Mouse (Mus musculus) ES-Bruce4 (cell line): ENCODE measurements around the gene Foxo3.

ENCODE experiments used
- CTCF ChIP-seq: IDR thresholded peaks from one replicate; pipeline ENCODE4 v1.8.1; 2011; ENCODE audit warnings: low read depth, low read length
- EP300 ChIP-seq: IDR thresholded peaks from 2 replicates; pipeline ENCODE4 v1.6.1; 2011; ENCODE audit warnings: low read depth, low read length; ENCODE audit not compliant: insufficient read depth
- POLR2A ChIP-seq: IDR thresholded peaks from one replicate; pipeline ENCODE4 v1.8.1; 2011; ENCODE audit warnings: low read length; ENCODE audit not compliant: insufficient read depth

DNA sequence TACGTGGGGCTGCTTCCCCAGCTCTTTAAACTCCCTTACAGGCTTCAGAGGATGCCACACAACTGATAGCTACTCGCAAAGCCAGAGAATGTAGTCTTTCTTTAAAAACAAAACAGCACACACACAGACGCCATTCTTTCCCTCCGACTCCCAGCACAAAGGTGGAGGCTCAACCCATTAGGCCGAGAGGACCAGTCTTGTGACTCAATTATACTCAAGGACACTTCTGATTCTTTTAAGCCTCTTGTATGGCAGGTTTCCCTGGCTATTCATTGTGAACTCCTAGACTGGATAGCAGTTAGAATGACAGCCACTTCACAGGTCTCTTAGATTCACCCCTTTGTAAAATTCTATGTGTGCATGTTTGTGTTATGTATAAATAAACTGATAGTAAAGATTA, 38.3 kb downstream of the Foxo3 start:
- TF ChIP-seq CTCF = no peak
- TF ChIP-seq POLR2A = no peak
- TF ChIP-seq EP300 = no peak
